Mouse (Mus musculus) kidney, postnatal 0 days (tissue): ENCODE measurements around the gene Eif1b. TPM values are rescaled to one million over a fixed set of nuclear protein-coding genes. Genes with fewer than 3 reads are reported as not detected.

Experiments used
- ATAC-seq: fragments of 200-750 bp; cut with Nextera tagmentation; replicated peaks from 2 replicates; pipeline ENCODE4 v1.8.0; 2017; ENCODE audit warnings: low read depth, moderate number of reproducible peaks, moderate TSS enrichment, moderate library complexity; ENCODE audit not compliant: low FRiP score
- DNase-seq: peaks from one replicate; pipeline ENCODE4 v3.0.0-alpha.2; 2016; ENCODE audit warnings: low spot score
- H3K27ac ChIP-seq: fragments of 300-500 bp; sonication (generic); 2 replicates; pipeline ENCODE4 v1.5.1; 2014; ENCODE audit warnings: mild to moderate bottlenecking
- H3K27me3 ChIP-seq: fragments of 300-500 bp; sonication (generic); 2 replicates; pipeline ENCODE4 v1.6.1; 2014; ENCODE audit warnings: low read length, mixed read lengths; ENCODE audit not compliant: insufficient read depth
- H3K36me3 ChIP-seq: fragments of 300-500 bp; sonication (generic); 2 replicates; pipeline ENCODE4 v1.6.1; 2014; ENCODE audit warnings: low read length, mixed read lengths; ENCODE audit not compliant: insufficient read depth
- H3K4me1 ChIP-seq: fragments of 300-500 bp; sonication (generic); replicated peaks from 2 replicates; pipeline ENCODE4 v1.6.1; 2014; ENCODE audit warnings: antibody characterized with exemption, low read length, mixed read lengths; ENCODE audit not compliant: insufficient read depth
- H3K4me2 ChIP-seq: fragments of 300-500 bp; sonication (generic); 2 replicates; pipeline ENCODE4 v1.6.1; 2014; ENCODE audit warnings: mild to moderate bottlenecking, low read length, moderate library complexity, mixed read lengths
- H3K4me3 ChIP-seq: fragments of 300-500 bp; sonication (generic); replicated peaks from 2 replicates; pipeline ENCODE4 v1.5.1; 2014; ENCODE audit warnings: low read depth, low read length
- H3K9ac ChIP-seq: fragments of 300-500 bp; sonication (generic); 2 replicates; pipeline ENCODE4 v1.6.1; 2014; ENCODE audit warnings: low read depth, low read length
- H3K9me3 ChIP-seq: fragments of 300-500 bp; sonication (generic); replicated peaks from 2 replicates; pipeline ENCODE4 v1.6.1; 2016; ENCODE audit warnings: low read length, inconsistent platforms, mixed read lengths
- CTCF ChIP-seq: IDR thresholded peaks from 2 replicates; pipeline ENCODE4 v1.5.1; 2016; ENCODE audit warnings: antibody characterized with exemption, low read depth, mild to moderate bottlenecking, moderate library complexity
- WGBS: fragments of 180-500 bp; shearing (Covaris S2); extraction: QIAGEN DNeasy Blood & Tissue Kit; methylation state at CpG from one replicate; pipeline ENCODE4 v1.1.7; 2014; 5-methylcytosine and 5-hydroxymethylcytosine counted together
- polyA plus RNA-seq: library from polyadenylated mRNA; unstranded; fragments of >200 nt; fragmentation: Nextera tagmentation; extraction: Ambion mirVana; gene quantifications from 2 replicates; pipeline ENCODE4 v1.2.1, GENCODE M21; 2015

Gene Eif1b
- polyA plus RNA-seq, 1 experiment from 2014 or later: 161 TPM

DNA sequence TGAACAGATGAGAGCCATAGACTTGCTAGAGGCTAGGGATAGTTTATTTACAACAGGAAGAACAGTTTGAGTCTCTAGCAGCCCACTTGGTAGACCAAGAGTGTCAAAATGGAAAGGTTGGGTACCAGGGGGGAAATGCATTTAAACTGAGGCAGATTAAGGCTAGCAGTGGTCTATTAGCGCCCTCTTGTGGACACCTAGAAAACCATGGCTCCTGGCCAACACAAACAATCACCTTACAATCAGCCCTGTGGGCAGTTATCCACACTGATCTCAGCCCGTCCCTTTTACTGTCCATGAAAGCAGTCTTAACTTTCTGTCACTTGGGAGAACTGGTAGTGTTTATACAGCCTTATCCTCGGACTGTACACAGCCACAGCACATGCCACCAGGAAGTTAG lies 4.7 kb downstream of the Eif1b start:
- no peak for ATAC-seq
- 0% methylated on average over 3 of the region's 3 CpGs for WGBS
- peaks cover 6% of the 10 kb centered on the region; the same call in 1 of the 2 replicates for H3K4me1 ChIP-seq

GRCm38 (mm10) chr9:120497983-120498382 lies 6.0 kb downstream of the Eif1b start:
- H3K4me2 ChIP-seq: no peak overlapping the region
- H3K9ac ChIP-seq: no peak overlapping the region
- TF ChIP-seq CTCF: no peak

More for the DNA sequence above, 4.7 kb downstream of the Eif1b start:
- peak; percentile 97 for TF ChIP-seq CTCF
- no peaks in the 10 kb centered on the region for H3K27me3 ChIP-seq
- H3K27ac ChIP-seq: no peak overlapping the region
- no peak overlapping the region for H3K9ac ChIP-seq
- DNase-seq: peak; percentile 83
- H3K4me3 ChIP-seq: no peak overlapping the region
- H3K36me3 ChIP-seq: peaks cover 19% of the 10 kb centered on the region
- no peaks in the 10 kb centered on the region for H3K9me3 ChIP-seq
- no peak overlapping the region for H3K4me2 ChIP-seq

DNA sequence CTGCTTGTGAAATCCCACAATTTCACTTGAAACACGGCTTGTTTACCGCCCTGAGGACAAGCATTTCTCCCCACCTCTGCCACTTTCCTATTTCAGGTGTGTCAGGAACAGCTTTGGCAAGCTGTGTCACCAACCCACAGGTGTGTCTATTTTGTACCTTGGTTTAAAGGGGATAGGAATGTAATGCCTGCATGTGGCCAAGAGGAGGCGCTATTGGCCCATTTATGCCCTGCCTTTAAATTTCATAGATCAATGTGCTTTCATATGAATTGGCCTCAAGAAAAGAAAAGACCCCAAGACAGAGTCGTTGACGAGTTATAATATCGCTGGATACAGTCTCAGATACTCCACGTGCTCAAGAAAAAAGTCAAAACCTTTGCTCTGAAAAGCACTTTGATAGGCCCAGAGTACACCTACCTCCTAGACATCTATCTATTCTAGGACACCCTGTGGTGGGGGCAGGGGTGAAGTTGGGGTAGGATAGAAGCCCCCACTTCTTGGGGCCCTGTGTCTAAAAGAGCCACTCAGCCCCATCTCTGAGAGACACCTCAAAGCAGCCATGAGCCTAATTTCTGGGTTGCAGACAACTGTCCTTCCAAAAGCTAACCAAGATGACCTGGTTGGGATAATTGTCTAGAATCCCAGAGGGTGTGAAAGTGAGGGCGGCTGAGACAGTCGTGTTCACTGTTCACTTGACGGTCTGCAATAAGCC lies 9.3 kb downstream of the Eif1b start:
- H3K27me3 ChIP-seq: no peaks in the 10 kb centered on the region
- H3K9me3 ChIP-seq: no peaks in the 10 kb centered on the region; the same call in 1 of the 2 replicates
- no peaks in the 10 kb centered on the region for H3K4me1 ChIP-seq
- peak; percentile 66 for TF ChIP-seq CTCF
- no peak overlapping the region for H3K4me2 ChIP-seq
- H3K36me3 ChIP-seq: no peaks in the 10 kb centered on the region
- no peak overlapping the region for H3K9ac ChIP-seq
- H3K27ac ChIP-seq: no peak overlapping the region
- H3K4me3 ChIP-seq: no peak overlapping the region
- 41% methylated on average over 10 of the region's 10 CpGs for WGBS
- no peak for DNase-seq
- no peak for ATAC-seq

More at GRCm38 (mm10) chr9:120497983-120498382, 6.0 kb downstream of the Eif1b start:
- 81% methylated on average over 5 of the region's 5 CpGs for WGBS
- Histone ChIP-seq H3K36me3 (peaks cover 19% of the 10 kb centered on the region), H3K27me3 (no peaks in the 10 kb centered on the region), H3K4me1 (peaks cover 6% of the 10 kb centered on the region; the same call in 1 of the 2 replicates), H3K27ac (no peak overlapping the region), H3K9me3 (no peaks in the 10 kb centered on the region), H3K4me3 (no peak overlapping the region)
- ATAC-seq: no peak
- no peak for DNase-seq

- Histone ChIP-seq H3K4me1 (no peaks in the 10 kb centered on the region), H3K4me3 (no peak overlapping the region), H3K27ac (no peak overlapping the region), H3K27me3 (no peaks in the 10 kb centered on the region), H3K4me2 (no peak overlapping the region), H3K9ac (no peak overlapping the region), H3K36me3 (no peaks in the 10 kb centered on the region), H3K9me3 (no peaks in the 10 kb centered on the region; the same call in 1 of the 2 replicates)
- WGBS: 7% methylated on average over 8 of the region's 8 CpGs
- peak; percentile 92 for TF ChIP-seq CTCF
- peak; percentile 83 for DNase-seq
- ATAC-seq: peak; percentile 53; the same call in 1 of the 2 replicates
These were observed 10.0 kb downstream of the Eif1b start for GRCm38 (mm10) chr9:120502013-120502412.

- no peak overlapping the region for H3K27ac ChIP-seq
- H3K27me3 ChIP-seq: no peaks in the 10 kb centered on the region
- H3K9ac ChIP-seq: no peak overlapping the region
- DNase-seq (no peak), ATAC-seq (no peak)
- 87% methylated on average over 2 of the region's 2 CpGs for WGBS
- H3K9me3 ChIP-seq: no peaks in the 10 kb centered on the region; the same call in 1 of the 2 replicates
- H3K4me3 ChIP-seq: no peak overlapping the region
- TF ChIP-seq CTCF: no peak
- H3K4me1 ChIP-seq: no peaks in the 10 kb centered on the region
- no peaks in the 10 kb centered on the region for H3K36me3 ChIP-seq
- no peak overlapping the region for H3K4me2 ChIP-seq
These were observed 12.4 kb downstream of the Eif1b start for GRCm38 (mm10) chr9:120504423-120504822.

GRCm38 (mm10) chr9:120511781-120512180 lies 19.7 kb downstream of the Eif1b start:
- Histone ChIP-seq H3K4me3 (no peak overlapping the region), H3K36me3 (no peaks in the 10 kb centered on the region), H3K4me1 (no peaks in the 10 kb centered on the region), H3K9ac (no peak overlapping the region), H3K9me3 (no peaks in the 10 kb centered on the region), H3K27me3 (no peaks in the 10 kb centered on the region), H3K4me2 (no peak overlapping the region), H3K27ac (no peak overlapping the region)
- TF ChIP-seq CTCF: peak; percentile 73
- no peak for DNase-seq
- ATAC-seq: no peak
- WGBS: 75% methylated on average over 3 of the region's 3 CpGs
